Mouse (Mus musculus) urinary bladder, adult 18-20 months (tissue): ENCODE measurements at regions not wholly inside any gene's neighbourhood (a gene's known extent, or its start where the extent isn't known, plus 50 kb on each side); places are given as distances from the start of the nearest gene placed in this dataset.
"Not testable (repeated sequence)": the region's sequence is repeated elsewhere in the genome, so short reads cannot be mapped to it uniquely, and the experiment has no call there.

Source experiments
- DNase-seq, 2 experiments: peaks; one replicate each; pipeline ENCODE4 v3.0.0; 2022; ENCODE audit warnings: low spot score in 2 of 2, mixed read lengths in 2 of 2

DNA sequence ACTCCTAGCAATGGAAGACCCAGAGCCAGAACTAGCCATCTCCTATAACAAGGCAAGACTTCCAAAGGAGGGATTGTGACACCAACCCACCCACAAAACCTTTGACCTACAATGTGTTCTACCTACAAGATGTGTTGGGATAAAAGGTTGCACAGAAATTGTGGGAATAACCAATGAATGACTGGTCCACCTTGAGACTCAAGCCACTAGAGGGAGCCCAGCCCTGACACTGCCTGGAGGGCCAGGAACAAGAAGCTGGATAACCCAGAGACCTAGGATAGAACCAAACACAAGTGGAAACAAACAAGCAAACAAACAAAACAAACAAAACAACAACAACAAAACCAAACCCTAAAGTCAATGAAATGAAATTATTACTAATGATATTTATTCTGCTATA, 288.8 kb downstream of the Dchs2 start:
- no peak for DNase-seq

DNA sequence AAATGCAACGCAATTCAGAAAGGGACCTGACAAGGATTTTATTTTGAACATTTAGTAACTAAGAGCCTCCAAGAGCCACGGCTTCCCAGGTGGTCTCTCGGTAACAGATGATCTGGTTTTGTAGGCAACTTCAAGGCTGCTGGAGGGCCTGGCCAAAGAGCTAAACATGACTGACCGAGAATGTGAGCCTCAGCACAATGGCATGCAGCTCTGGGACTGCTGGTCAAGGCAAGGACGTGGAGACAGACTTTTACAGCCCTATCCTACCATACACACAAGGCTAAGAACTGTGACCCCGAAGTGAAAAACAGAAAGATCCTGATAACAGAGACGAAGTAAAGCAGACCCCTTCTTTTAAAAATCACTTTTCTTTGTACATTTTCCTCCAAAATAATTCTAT, 296.5 kb downstream of the Dchs2 start:
- no peak for DNase-seq

DNA sequence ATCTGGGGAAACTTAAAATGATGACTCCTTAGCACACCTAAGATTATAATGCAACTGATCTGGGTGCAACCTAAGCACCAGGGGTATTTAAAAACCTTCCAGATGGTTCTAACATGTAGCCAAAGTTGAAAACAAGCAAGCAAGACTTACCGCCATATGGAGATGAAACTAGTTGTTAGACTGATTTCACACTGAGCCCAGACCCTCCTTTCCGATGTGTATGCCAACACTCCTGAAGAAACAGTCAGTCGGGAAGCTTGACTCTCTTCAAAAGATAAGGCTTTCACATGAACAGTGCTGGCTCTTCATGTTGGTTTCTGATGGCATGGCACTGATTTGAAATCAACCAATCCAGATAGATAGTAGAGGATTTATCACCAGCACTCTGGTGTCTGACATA, 301.6 kb downstream of the Dchs2 start:
- no peak for DNase-seq

DNA sequence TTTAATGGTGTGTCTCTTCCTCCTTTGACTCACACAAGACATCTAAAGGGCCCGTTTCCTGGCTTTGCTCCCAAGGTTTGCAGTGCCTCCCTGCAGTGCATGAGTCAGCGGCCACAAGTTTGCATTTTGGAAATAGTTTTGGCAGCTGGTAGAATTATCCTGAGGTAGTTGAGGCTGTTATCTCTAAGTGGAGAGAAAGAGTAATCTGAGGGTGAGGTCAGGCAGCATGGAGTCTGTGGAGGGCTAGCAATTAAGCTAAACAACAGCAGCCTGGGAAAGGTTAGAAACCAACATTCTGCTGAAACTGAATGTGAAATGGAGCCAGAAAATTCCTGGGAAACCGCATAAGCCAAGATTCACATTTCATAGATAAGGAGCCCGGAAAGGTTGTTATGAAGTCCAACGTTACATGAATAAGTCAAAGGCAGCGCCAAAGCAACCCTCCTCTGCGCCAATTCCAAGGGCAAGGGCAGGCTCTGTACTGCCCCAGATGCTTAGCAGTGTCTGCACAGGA, 318.5 kb downstream of the Dchs2 start:
- DNase-seq = peak in 1 of 2 experiments; percentile 44

DNA sequence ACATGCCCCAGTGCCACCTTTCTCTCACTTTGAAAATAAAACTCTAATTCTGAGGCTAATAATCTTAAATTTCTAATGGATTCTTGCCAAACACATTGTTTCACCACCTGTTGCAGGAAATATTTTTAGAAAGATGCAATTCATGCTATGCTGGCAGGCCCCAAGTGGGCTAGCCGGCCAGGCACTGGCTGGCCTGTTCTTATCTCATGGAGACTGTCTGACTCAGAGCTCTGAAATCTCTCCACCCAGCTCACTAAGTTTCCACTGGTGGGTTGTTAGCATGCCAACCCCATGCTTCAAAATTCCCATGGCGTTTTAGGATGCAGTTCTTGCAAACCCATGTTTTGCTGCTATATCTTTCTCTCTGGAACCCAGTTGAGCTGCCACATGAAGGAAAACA, 315.5 kb upstream of the Sfrp2 start:
- peak in 1 of 2 experiments; percentile 16 for DNase-seq

DNA sequence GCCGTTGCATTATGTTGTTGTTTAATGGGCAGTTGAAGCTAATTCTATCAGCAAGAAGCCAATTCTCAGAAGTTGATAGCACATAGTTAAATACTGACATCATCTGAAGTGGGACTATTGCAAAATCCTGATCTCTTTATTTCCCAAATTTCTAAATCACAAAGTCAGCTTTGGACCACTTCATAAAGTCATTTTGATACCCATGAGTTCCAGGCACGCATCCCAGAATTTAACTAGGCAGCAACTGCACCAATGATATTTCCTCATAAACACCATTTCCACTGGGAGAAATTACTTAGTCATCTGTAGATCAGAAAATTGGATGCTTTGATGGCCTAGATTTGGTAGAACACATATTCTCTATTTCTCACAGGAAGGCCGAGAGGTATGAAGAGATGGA, 314.8 kb upstream of the Sfrp2 start:
- peak in 1 of 2 experiments; percentile 22 for DNase-seq

DNA sequence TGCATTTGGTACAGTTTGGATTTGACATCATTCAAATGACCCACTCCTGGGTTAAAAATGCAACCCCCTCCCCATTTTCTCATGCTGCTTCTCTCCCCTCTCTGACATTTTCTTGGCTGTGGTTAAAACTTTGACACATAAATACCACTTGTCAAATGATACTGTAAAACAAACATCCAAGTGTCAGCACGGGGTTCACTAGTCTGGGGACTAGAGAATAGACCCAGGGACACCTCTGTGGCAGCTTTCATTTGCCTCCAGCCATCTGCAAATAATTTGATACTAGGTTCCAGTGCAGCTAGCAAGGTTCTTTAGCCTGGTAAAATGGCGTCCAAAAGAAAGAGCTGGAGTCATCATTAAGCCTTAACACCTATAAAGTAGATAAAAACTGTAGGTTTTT, 312.7 kb upstream of the Sfrp2 start:
- no peak for DNase-seq

DNA sequence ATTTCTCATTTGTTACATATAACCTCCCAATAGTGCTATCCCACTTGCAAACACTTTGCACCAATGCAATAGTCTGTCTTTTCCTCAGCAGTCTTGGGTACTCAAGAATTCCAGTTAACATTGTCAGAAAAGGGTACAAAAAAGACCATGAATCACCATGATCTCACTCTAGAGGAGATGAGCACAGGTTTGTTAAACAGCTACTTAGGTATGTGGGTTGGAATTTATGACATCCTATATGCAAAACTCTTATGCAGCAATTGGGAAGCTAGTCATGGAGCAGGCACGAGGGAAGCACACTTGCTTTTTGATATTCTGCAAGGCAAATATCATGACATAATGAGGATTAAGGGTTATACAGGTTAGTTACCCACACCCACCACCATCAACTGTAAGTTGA, 307.7 kb upstream of the Sfrp2 start:
- no peak for DNase-seq

DNA sequence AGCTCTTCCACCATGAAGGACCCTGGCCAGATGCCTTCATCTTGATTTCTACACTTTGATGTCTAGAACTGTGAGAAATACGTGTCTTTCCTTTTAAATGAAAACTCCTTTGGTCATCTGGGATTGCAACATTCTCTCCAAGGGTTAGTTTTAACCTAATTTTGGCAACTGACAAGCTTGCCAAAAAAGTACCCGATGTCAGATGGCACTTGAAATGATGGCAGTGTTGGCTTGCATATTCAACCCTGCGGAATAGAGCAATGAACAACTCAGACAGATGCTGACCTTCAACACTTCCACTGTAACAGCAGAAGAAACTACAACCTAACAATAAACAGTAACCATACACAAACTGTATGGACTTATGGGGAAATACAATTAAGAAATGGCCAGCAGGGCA, 286.9 kb upstream of the Sfrp2 start:
- no peak for DNase-seq

DNA sequence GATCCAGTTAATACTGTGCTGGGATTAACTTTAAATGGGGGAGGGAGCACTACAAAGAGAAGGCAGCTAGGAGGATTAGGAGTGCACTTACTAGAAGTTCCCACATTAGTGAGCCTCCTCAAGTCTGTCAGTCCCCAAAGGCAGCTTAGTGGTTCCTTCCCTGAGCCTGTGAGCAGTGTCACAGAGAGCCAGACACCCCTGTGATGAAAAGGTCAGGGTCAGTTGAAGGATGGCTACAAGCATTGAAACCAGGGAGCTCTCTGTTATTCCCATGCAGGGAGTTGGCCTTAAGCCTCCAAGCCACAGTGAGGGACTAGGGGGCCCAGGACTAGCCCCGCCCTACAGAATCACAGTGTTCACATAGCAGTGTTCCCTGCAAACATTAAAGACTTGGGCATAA, 285.9 kb upstream of the Sfrp2 start:
- DNase-seq = no peak

DNA sequence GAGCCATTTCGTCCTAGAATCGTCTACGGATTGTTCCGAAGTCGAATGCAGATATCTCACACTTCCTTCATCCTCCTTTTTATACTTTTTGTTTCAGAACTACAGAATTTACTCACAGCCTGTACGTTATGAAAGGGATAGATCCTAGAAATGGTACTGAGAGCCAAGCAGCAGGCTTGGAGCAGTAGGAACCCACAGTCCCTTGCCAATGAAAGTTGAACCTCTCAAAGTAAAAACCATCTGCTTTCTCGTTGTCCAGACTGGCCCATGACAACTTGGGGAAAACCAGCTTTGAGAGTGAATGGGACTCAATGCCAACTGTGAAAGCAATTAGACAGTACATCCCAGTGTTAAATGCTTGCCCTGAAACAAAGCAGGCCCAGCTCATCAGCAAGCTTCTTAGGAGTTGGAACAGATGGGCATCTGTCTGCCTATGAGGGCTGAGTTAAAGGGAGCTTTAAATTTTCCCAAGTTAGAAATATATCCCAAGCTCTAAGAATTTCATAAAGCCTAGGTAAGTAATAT, 279.9 kb upstream of the Sfrp2 start:
- DNase-seq = no peak

DNA sequence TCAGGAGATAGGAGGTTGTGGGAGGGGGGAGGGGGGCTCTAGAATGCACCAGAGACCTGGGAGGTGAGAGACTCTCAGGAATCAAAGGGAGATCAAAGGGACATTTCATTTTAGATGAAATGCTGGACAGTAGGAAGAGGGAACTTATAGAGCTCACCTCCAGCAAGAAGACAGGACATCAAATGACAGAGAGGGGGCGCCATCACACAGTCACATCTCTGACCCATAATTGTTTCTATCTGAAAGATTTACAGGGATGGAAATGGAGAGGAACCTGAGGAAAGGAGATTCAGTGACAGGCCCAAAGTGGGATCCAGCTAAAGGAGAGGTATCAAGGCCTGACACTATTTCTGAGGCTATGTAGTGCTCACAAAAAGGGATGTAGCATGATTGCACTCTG, 270.5 kb upstream of the Sfrp2 start:
- no peak for DNase-seq

DNA sequence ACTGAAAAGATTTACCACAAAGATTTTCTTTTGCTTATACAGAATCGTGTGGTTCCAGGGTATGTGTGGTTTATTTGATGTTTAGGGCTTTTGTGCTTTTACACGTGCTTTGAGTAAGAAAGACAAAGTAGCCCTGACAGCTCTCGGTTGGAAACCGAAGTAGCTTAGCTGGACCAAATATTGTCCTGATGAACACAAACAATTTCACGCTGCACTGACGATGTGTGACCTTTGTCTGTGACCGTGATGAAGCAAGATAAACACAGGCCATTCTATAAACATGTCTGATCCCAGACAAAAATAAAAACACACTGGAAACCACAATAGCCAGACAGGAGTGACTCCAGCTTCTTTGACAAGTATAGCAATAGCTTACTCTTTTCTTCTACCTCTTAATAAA, 262.2 kb upstream of the Sfrp2 start:
- DNase-seq = no peak

DNA sequence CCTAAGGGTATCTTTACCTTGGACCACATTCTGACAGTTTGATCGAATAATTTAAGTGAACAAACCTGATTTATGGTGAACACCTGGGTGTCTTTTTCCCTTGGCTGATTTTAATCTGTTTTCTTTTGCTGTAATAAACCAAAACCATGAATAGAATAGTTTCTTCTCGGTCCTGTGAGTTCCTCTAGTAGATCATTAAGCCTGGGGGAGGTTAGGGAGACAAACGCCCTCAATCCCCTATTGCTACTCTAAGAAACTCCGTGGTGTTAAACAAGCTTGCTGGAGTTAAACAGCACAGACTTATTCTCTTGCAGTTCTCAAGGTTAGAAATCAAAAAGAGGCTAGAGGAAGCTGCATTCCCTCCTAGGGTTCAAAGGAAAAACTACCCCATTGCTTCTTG, 249.5 kb upstream of the Sfrp2 start:
- no peak for DNase-seq

DNA sequence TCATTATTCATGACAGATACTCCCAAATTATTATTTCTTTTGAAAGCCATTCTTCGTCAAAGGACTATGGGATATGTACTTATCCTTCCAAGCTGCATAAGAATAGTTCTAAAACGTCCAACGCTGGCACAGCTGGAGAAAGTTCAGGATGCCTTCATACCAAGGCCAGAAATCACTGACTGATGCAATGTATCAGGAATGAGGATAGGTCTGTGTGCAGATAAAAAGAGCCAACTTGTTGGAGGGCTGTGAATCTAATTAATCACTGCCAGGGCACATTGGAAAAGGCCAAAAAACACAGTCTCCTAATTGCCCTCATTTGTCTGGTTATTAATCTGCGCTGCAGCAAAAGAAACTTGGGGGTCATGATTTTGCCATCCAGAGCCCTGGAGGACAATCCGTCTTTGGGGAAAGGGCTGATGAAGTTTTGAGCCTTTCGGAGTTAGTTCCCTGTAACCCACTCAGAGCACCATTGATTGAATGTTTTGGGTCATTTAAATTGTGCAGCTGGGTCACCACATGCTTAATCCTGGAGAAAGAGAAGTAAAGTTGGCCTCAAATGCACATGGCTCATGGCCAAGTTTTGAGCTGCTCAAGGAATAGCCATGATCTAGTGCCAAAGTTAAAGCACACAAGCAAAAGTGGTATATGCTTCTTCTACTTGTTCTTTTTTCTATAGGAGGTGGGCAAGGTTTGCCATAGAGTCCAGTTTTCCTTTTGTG, 248.0 kb upstream of the Sfrp2 start:
- no peak for DNase-seq

DNA sequence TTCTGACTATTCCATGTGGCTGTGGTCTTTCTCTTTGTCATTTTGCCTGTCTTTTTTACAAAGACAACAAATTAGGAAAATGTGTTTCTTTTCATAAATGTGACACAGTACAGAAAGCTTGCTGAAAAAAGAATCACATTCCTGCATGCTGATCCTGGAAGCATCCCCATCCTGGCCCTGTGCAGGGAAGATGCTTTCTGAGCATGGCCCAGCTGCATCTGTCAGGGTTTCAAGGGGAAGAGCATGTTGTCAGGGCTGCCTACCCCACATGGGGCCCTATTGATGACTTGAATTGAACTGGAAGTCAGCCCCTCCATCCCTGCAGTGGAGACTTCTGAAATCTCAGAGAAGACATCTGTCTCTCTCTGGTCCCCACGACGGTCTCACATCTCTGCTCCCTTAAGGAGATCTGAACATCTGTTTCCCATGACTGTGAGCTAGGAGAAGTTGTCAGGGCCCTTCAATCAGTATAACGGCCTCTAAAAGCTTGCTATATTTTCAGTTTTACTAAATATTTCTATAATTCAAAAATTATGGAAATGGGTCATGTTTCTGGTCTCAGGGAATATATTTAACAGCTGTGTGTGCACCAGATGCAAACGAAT, 235.8 kb upstream of the Sfrp2 start:
- no peak for DNase-seq

DNA sequence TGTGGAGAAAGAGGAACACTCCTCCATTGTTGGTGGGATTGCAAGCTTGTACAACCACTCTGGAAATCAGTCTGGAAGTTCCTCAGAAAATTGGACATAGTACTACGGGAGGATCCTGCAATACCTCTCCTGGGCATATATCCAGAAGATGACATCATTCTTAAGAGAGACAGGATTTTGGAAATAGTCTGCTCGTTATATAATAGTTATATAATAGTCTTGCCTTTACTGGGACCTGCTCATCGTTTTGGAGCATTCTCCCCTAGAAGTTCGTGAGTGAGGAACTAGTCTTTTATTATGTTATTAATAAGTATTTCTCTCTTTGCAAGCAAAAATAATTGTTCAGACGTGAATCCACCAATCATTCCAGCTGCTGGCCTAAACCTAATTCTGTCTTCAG, 229.5 kb upstream of the Sfrp2 start:
- not testable (repeated sequence) for DNase-seq

DNA sequence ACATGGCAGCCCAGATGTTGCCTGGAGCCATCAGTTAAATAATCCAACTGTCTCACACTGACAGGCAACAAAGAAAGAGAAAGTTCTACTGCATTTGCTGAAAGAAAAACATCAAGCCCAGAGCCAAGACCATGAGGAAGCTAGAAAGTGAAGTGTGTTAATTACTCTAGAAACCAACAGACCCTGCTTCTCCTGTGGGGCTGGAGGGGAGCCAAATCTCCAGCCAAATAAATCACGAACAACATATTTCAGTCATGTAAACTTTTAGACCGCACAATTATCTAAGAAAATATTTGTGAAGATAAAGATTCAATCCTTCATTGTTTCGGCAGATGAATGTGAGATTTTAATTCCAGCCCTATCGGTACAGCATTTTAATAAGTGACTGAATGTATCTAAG, 228.9 kb upstream of the Sfrp2 start:
- no peak for DNase-seq

DNA sequence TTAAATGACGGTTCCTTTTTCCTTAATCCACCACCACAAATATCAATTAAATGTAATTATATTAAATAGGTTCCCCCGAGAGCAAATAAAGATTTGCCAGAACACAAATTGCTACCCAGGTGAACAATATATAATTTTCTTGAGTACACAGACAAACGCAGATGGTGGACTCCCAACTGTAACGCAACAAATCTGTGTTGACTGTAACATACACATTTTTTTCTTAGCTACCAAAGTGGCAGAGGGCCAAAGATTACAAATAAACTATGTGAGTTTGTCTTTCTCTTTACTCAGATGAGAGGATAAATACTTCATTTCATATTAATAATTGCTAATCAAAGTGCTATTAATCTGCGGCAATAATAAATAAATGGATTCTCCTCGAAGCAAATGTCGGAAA, 228.4 kb upstream of the Sfrp2 start:
- DNase-seq = no peak

DNA sequence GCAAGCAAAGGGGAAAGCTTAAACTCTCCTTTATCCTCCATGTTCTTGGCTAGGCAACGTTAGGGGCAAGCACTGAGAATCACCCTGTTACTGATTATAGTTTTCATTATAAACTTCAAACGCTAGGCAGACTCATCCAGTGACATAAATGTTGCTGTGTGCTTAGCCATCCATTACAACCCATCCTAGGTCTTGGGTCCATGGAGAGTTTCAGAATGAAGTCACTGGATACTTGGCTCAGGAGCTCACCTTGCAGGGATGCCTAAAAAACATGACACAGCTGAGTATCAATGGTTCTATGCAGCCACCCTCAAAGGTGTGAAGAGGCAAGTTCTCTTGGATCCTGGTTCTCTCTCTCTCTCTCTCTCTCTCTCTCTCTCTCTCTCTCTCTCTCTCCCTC, 227.2 kb upstream of the Sfrp2 start:
- DNase-seq = no peak

DNA sequence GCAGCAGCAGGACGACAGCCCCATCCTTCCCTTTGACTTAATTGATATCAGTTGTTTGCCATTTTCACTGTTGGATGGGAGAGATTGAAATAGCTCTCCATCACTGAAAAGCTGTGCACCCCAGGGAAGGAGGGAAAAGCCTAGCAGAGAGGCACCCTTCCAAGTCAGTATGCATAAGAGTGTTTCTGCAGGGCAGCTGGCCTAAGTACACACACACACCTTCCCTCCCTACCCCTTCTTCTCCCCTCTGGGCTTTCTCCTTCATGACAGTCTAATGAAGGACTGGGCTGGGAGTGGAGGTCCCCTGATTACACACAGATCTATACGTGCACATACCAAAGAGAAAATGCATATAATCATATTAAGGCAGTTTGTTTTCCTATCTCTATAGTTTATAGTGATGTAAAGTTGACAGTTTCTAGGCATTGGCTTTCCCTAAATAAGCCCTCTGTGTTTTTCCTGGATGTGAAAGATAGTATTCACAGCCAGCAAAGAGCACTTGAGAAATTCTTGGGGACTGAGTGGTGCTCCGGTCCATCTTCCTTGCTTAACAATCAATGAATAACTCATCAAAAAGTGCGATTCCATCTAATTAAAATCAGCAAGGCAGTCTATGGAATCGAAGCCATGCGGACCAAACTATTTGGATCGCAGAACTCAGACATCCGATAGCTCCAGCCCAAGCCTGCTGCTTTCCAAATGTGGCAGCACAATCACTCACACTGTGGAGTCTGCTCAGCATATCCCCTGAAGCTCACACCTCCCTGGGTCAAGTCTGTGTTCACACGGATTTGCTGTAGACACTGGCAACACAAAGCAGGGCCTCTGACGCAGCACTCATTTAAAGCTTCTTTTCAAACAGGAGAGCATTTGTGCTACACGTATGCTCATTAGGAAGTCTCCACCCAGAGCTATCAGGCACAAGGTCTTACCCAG, 224.9 kb upstream of the Sfrp2 start:
- no peak for DNase-seq

DNA sequence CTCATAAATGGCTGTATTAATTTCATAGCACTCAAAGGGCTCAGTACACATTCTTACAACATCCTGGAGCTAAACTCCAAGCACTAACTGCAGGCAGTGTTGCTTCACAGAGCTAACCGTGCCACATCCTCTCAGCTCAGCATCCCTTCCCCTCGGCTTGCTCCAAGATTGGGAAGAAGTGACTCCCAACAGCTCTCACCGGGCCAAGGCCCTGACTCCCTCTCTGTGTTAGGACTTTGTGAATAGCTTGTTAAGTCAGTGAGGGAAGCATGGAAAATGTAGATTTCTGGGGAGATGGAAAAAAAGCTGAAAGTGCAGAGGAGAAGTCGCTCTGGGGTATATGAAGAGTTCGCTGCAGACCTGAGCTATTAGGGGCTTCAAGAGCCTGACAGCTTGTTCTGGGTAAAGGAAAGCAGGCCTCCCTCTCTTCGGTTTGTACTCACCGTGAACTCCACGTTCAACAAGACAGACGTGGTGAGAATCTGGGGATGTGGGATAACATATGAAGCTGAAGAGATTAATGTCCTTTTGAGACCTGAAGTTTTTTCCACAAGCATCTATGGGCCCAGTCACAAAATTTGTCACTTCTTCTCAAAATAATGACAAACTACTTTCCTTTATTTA, 213.5 kb upstream of the Sfrp2 start:
- no peak for DNase-seq
